Mouse (Mus musculus) olfactory bulb, adult 2 months (tissue): Measurements from ENCODE around the gene Pip4k2c.

Experiments
- CTCF ChIP-seq: fragments of 200-500 bp; IDR thresholded peaks from 2 replicates; pipeline ENCODE4 v1.5.1; 2012; ENCODE audit warnings: low read depth, mild to moderate bottlenecking, low read length, moderate library complexity; ENCODE audit not compliant: insufficient read depth
- POLR2A ChIP-seq: fragments of 200-500 bp; IDR thresholded peaks from 2 replicates; pipeline ENCODE4 v1.6.1; 2012; ENCODE audit warnings: mild to moderate bottlenecking, low read depth, low read length, moderate library complexity; ENCODE audit not compliant: insufficient read depth

DNA sequence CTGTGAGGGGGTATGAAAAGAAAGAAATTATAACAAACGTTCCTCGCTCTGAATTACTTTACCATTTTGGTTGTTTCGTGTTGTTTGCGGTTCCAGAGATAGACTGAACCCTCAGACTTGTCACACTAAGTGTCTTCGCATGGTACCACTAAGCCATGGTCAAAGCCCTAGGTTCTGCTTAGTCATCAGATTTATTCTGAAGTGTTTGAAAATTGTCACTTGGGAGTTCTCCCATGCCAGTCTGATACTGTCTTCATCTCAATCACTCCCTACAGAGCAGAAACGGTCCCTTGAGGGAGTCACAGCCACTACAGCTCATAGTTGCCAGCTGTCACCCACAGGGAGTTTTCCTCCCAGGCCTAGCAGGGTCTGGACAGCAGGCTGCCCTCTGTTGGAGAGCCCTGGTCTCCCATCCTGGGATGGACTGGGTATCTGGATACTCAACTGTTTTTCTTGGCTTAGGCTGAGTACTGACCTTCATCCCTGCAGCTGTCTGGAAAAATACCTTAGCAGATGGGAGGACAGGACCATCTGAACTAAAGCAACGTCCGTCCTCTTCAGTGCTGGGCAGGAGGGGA lies 15.0 kb upstream of the Pip4k2c start:
- TF ChIP-seq POLR2A, result no peak
- TF ChIP-seq CTCF, result no peak
